Mouse (Mus musculus): Measurements from ENCODE around the gene Lactb.

- TF ChIP-seq POLR2A (IDR thresholded peaks at IDR 0.05; ENCODE audit: low read depth, low read length) (no peak), CTCF (IDR thresholded peaks at IDR 0.05; ENCODE audit: borderline replicate concordance, insufficient read depth, low read length) (no peak)
Measured at GRCm38 (mm10) chr9:66961478-66961877, 13.8 kb downstream of the Lactb start.
